Mouse (Mus musculus): ENCODE measurements around the gene Tufm.

Tufm gene

GRCm38 (mm10) chr7:126460623-126461399 is 26.4 kb upstream of the Tufm start:
- CTCF ChIA-PET: interaction anchor here in 3 of 4 experiments (0.5 to 1.1 kb wide), 3 partner anchors 24 to 194 kb away, joined by 3 to 4 read pairs (median 3); no protein-coding TSS in a partner anchor
- POLR2A ChIA-PET: interaction anchor here in 3 of 4 experiments (0.6 to 7.6 kb wide), 6 partner anchors 14 to 127 kb away, joined by 3 to 62 read pairs (median 4); partner anchors contain the start of gene Sh2b1 (in 2 of the 3)

- POLR2A ChIA-PET: interaction anchor here in 3 of 4 experiments (0.6 to 7.6 kb wide), 12 partner anchors 13 to 702 kb away, joined by 3 to 62 read pairs (median 4); partner anchors contain the start of gene Sh2b1 (in 3 of the 3)
- CTCF ChIA-PET: interaction anchor here in 3 of 4 experiments (0.6 to 1.1 kb wide), 4 partner anchors 100 to 392 kb away, joined by 3 to 9 read pairs (median 3); no protein-coding TSS in a partner anchor
Observed at GRCm38 (mm10) chr7:126461626-126462025, 25.5 kb upstream of the Tufm start.

GRCm38 (mm10) chr7:126463004-126463403 is 24.2 kb upstream of the Tufm start, which contains the start of gene Atp2a1:
Atp2a1 (minus strand) TSS chr7:126463108.
- POLR2A ChIA-PET: interaction anchor here in 3 of 4 experiments (0.5 to 7.6 kb wide), 10 partner anchors 10 to 83 kb away, joined by 3 to 62 read pairs (median 4); partner anchors contain the start of gene Sh2b1 (in 3 of the 3)
- CTCF ChIA-PET: no interaction called here

- ChIA-PET POLR2A (interaction anchor here in 3 of 4 experiments (1.0 to 7.6 kb wide), 6 partner anchors 11 to 150 kb away, joined by 3 to 62 read pairs (median 4); partner anchors contain the start of gene Sh2b1 (in 2 of the 3)), CTCF (no interaction called here)
Observed at GRCm38 (mm10) chr7:126463547-126463946, 23.6 kb upstream of the Tufm start.

GRCm38 (mm10) chr7:126464121-126464520 is 23.0 kb upstream of the Tufm start:
- CTCF ChIA-PET: no interaction called here
- POLR2A ChIA-PET: interaction anchor here in 3 of 4 experiments (1.0 to 7.6 kb wide), 7 partner anchors 10 to 150 kb away, joined by 3 to 62 read pairs (median 4); partner anchors contain the start of genes Sh2b1 (in 2 of the 3) and Eif3c (in 1 of the 3)

GRCm38 (mm10) chr7:126464836-126465235 is 22.3 kb upstream of the Tufm start:
- CTCF ChIA-PET: interaction anchor here in 3 of 4 experiments (0.5 to 1.1 kb wide), 3 partner anchors 29 to 244 kb away, joined by 3 to 6 read pairs (median 4); no protein-coding TSS in a partner anchor

GRCm38 (mm10) chr7:126465246-126466030 is 21.7 kb upstream of the Tufm start:
- POLR2A ChIA-PET: interaction anchor here (0.6 to 7.6 kb wide), 22 partner anchors 9 to 325 kb away, joined by 3 to 62 read pairs (median 4); partner anchors contain the start of genes Sh2b1 (in 4 of the 4), Eif3c (in 1 of the 4) and Spns1 (in 1 of the 4)

More at GRCm38 (mm10) chr7:126464836-126465235, 22.3 kb upstream of the Tufm start:
- POLR2A ChIA-PET: interaction anchor here (0.6 to 7.6 kb wide), 14 partner anchors 10 to 149 kb away, joined by 3 to 62 read pairs (median 4); partner anchors contain the start of genes Sh2b1 (in 3 of the 4), Eif3c (in 1 of the 4) and Spns1 (in 1 of the 4)

GRCm38 (mm10) chr7:126466116-126466515 is 21.0 kb upstream of the Tufm start:
- CTCF ChIA-PET: interaction anchor here (0.5 to 1.8 kb wide), 20 partner anchors 9 to 136 kb away, joined by 3 to 9 read pairs (median 4); partner anchors contain the start of genes Nfatc2ip (in 1 of the 4), Sh2b1 (in 1 of the 4) and Tufm (in 1 of the 4)
- POLR2A ChIA-PET: interaction anchor here (0.6 to 7.6 kb wide), 25 partner anchors 8 to 158 kb away, joined by 3 to 62 read pairs (median 4); partner anchors contain the start of genes Sh2b1 (in 3 of the 4), Eif3c (in 1 of the 4) and Tufm (in 1 of the 4)

More at GRCm38 (mm10) chr7:126465246-126466030, 21.7 kb upstream of the Tufm start:
- CTCF ChIA-PET: interaction anchor here (0.5 to 1.5 kb wide), 17 partner anchors 12 to 243 kb away, joined by 3 to 9 read pairs (median 3); partner anchors contain the start of gene Tufm (in 1 of the 4)

- CTCF ChIA-PET: interaction anchor here (0.5 to 1.8 kb wide), 24 partner anchors 9 to 143 kb away, joined by 3 to 8 read pairs (median 3); partner anchors contain the start of genes Nfatc2ip (in 1 of the 4), Sh2b1 (in 1 of the 4), Spns1 (in 1 of the 4) and Tufm (in 1 of the 4)
Observed at GRCm38 (mm10) chr7:126466707-126467106, 20.5 kb upstream of the Tufm start.

GRCm38 (mm10) chr7:126467271-126467670 is 19.9 kb upstream of the Tufm start:
- CTCF ChIA-PET: interaction anchor here (0.6 to 1.8 kb wide), 23 partner anchors 8 to 233 kb away, joined by 3 to 13 read pairs (median 3); partner anchors contain the start of genes Nfatc2ip (in 1 of the 4), Sh2b1 (in 1 of the 4) and Spns1 (in 1 of the 4)
- POLR2A ChIA-PET: interaction anchor here in 2 of 4 experiments (0.7 to 7.6 kb wide), 15 partner anchors 8 to 195 kb away, joined by 3 to 62 read pairs (median 4); partner anchors contain the start of genes Sh2b1 (in 1 of the 2) and Tufm (in 1 of the 2)

More at GRCm38 (mm10) chr7:126466707-126467106, 20.5 kb upstream of the Tufm start:
- POLR2A ChIA-PET: interaction anchor here in 3 of 4 experiments (0.6 to 7.6 kb wide), 18 partner anchors 8 to 158 kb away, joined by 3 to 62 read pairs (median 4); partner anchors contain the start of genes Sh2b1 (in 3 of the 3) and Tufm (in 1 of the 3)

GRCm38 (mm10) chr7:126467834-126468627 is 19.1 kb upstream of the Tufm start:
- ChIA-PET CTCF (interaction anchor here (0.6 to 1.8 kb wide), 22 partner anchors 7 to 232 kb away, joined by 3 to 13 read pairs (median 4); partner anchors contain the start of genes Nfatc2ip (in 1 of the 4), Sh2b1 (in 1 of the 4) and Spns1 (in 1 of the 4)), POLR2A (interaction anchor here in 2 of 4 experiments (0.7 to 2.0 kb wide), 10 partner anchors 10 to 196 kb away, joined by 3 to 7 read pairs (median 4); no protein-coding TSS in a partner anchor)

- ChIA-PET POLR2A (no interaction called here), CTCF (no interaction called here)
Observed at GRCm38 (mm10) chr7:126470077-126470476, 17.1 kb upstream of the Tufm start.

GRCm38 (mm10) chr7:126471361-126471760 is 15.8 kb upstream of the Tufm start:
- CTCF ChIA-PET: interaction anchor here in 1 of 4 experiments (0.8 kb wide), 1 partner anchor 72 kb away, joined by 3 read pairs; no protein-coding TSS in a partner anchor
- POLR2A ChIA-PET: interaction anchor here in 1 of 4 experiments (2.3 to 7.2 kb wide), 2 partner anchors 8 to 11 kb away, joined by 7 to 62 read pairs; partner anchors contain the start of gene Atp2a1

GRCm38 (mm10) chr7:126471853-126472252 is 15.3 kb upstream of the Tufm start:
- ChIA-PET POLR2A (interaction anchor here in 2 of 4 experiments (2.3 to 7.2 kb wide), 3 partner anchors 8 to 30 kb away, joined by 7 to 62 read pairs (median 61); partner anchors contain the start of gene Atp2a1 (in 1 of the 2)), CTCF (interaction anchor here in 1 of 4 experiments (0.8 kb wide), 1 partner anchor 73 kb away, joined by 3 read pairs; no protein-coding TSS in a partner anchor)

- ChIA-PET CTCF (interaction anchor here in 1 of 4 experiments (0.8 kb wide), 1 partner anchor 73 kb away, joined by 3 read pairs; no protein-coding TSS in a partner anchor), POLR2A (interaction anchor here in 2 of 4 experiments (0.7 to 7.2 kb wide), 6 partner anchors 7 to 45 kb away, joined by 3 to 62 read pairs (median 20); partner anchors contain the start of gene Atp2a1 (in 1 of the 2))
Observed at GRCm38 (mm10) chr7:126472306-126472705, 14.9 kb upstream of the Tufm start.

- ChIA-PET CTCF (no interaction called here), POLR2A (interaction anchor here in 2 of 4 experiments (0.7 to 7.2 kb wide), 6 partner anchors 8 to 45 kb away, joined by 3 to 62 read pairs (median 20); partner anchors contain the start of gene Atp2a1 (in 1 of the 2))
Observed at GRCm38 (mm10) chr7:126472713-126473112, 14.4 kb upstream of the Tufm start.

Data from embryonic stem cell, embryonic (primary cell).